Mouse (Mus musculus) heart, postnatal 0 days (tissue): ENCODE data around the gene Myh13.

ENCODE experiments used
- CTCF ChIP-seq: IDR thresholded peaks from 2 replicates; pipeline ENCODE4 v1.5.1; 2016; ENCODE audit warnings: antibody characterized with exemption, control low read depth, low read depth
- EP300 ChIP-seq: IDR thresholded peaks from 2 replicates; pipeline ENCODE4 v1.6.1; 2016; ENCODE audit warnings: antibody characterized with exemption, low read depth

GRCm38 (mm10) chr11:67293440-67293839 is 28.0 kb upstream of the Myh13 start:
- TF ChIP-seq CTCF (no peak), EP300 (no peak)
